Mouse (Mus musculus) lung, postnatal 0 days (tissue): ENCODE measurements around the gene Ints6.

ENCODE experiments used
- CTCF ChIP-seq: IDR thresholded peaks from 2 replicates; pipeline ENCODE4 v1.5.1; 2016; ENCODE audit warnings: antibody characterized with exemption, mild to moderate bottlenecking
- EP300 ChIP-seq: IDR thresholded peaks from 2 replicates; pipeline ENCODE4 v1.6.1; 2016; ENCODE audit warnings: antibody characterized with exemption, mild to moderate bottlenecking, control low read depth

DNA sequence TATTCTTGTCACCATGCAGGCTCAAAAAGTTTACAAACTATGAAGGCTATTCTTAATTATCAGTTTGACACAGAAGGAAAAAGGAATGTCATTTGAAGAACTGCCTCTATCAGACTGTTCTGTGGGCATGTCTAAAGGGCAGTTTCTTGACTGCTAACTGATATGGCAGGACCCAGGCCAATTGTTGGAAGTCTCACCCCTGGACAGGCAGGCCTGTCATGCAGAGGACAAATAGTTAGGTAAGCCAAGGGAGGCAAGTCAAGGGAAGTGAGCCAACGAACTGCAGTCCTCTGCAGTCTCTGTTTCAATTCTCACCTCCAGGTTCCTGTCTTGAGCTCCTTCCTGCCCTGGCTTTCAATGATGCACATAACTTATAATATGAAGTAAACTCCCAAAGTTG lies 29.1 kb downstream of the Ints6 start:
- TF ChIP-seq CTCF (no peak), EP300 (no peak)
